Mouse (Mus musculus) forebrain, embryonic 11.5 days (tissue): ENCODE data around the gene Trappc10. TPM values are rescaled to one million over a fixed set of nuclear protein-coding genes. Genes with fewer than 3 reads are reported as not detected.
A peak's percentile ranks its signal among the peaks of the same experiment; 100 is the strongest.

Experiments used
- ATAC-seq: fragments of 200-750 bp; cut with Nextera tagmentation; replicated peaks from 2 replicates; pipeline ENCODE4 v1.8.0; 2017; ENCODE audit warnings: moderate TSS enrichment; ENCODE audit not compliant: low FRiP score
- DNase-seq: peaks from one replicate; pipeline ENCODE4 v3.0.0-alpha.2; 2017; ENCODE audit warnings: low spot score
- H3K27ac ChIP-seq: fragments of 300-500 bp; sonication (generic); 2 replicates; pipeline ENCODE4 v1.5.1; 2014; ENCODE audit warnings: low read depth, low read length
- H3K27me3 ChIP-seq: fragments of 300-500 bp; sonication (generic); 2 replicates; pipeline ENCODE4 v1.6.1; 2014; ENCODE audit warnings: mild to moderate bottlenecking, low read length, mixed read lengths; ENCODE audit not compliant: control insufficient read depth, insufficient read depth
- H3K36me3 ChIP-seq: fragments of 300-500 bp; sonication (generic); 2 replicates; pipeline ENCODE4 v1.6.1; 2014; ENCODE audit warnings: mild to moderate bottlenecking, low read length, moderate library complexity, mixed read lengths; ENCODE audit not compliant: control insufficient read depth, insufficient read depth
- H3K4me1 ChIP-seq: fragments of 300-500 bp; sonication (generic); replicated peaks from 2 replicates; pipeline ENCODE4 v1.6.1; 2014; ENCODE audit warnings: low read length, mixed read lengths; ENCODE audit not compliant: control insufficient read depth, insufficient read depth
- H3K4me2 ChIP-seq: fragments of 300-500 bp; sonication (generic); 2 replicates; pipeline ENCODE4 v1.6.1; 2014; ENCODE audit warnings: low read depth, mild to moderate bottlenecking, low read length, moderate library complexity, mixed read lengths; ENCODE audit not compliant: severe bottlenecking
- H3K4me3 ChIP-seq: fragments of 300-500 bp; sonication (generic); 2 replicates; pipeline ENCODE4 v1.5.1; 2014; ENCODE audit warnings: low read depth, low read length
- H3K9ac ChIP-seq: fragments of 300-500 bp; sonication (generic); 2 replicates; pipeline ENCODE4 v1.6.1; 2014; ENCODE audit warnings: low read length
- H3K9me3 ChIP-seq: fragments of 300-500 bp; sonication (generic); 2 replicates; pipeline ENCODE4 v1.6.1; 2016; ENCODE audit warnings: low read length, mixed read lengths; ENCODE audit not compliant: control insufficient read depth
- WGBS: fragments of 180-500 bp; shearing (Covaris S2); extraction: QIAGEN DNeasy Blood & Tissue Kit; methylation state at CpG from one replicate; pipeline ENCODE4 v1.1.7; 2014; 5-methylcytosine and 5-hydroxymethylcytosine counted together
- polyA plus RNA-seq: library from polyadenylated mRNA; unstranded; fragments of >200 nt; fragmentation: Nextera tagmentation; extraction: Ambion mirVana; gene quantifications from 2 replicates; pipeline ENCODE4 v1.2.1, GENCODE M21; 2014

Gene Trappc10
- polyA plus RNA-seq, 1 experiment from 2014 or later, result 15.5 TPM

- Histone ChIP-seq H3K4me2 (no peak overlapping the region), H3K27ac (no peak overlapping the region), H3K27me3 (no peaks in the 10 kb centered on the region), H3K4me3 (no peak overlapping the region), H3K4me1 (peaks cover 7% of the 10 kb centered on the region; the same call in 1 of the 2 replicates), H3K9me3 (no peaks in the 10 kb centered on the region), H3K36me3 (peaks cover 9% of the 10 kb centered on the region; the same call in 1 of the 2 replicates), H3K9ac (no peak overlapping the region)
- no peak for DNase-seq
- 97% methylated on average over 17 of the region's 17 CpGs for WGBS
- ATAC-seq, result no peak
Measured at GRCm38 (mm10) chr10:78182321-78182720, 62.1 kb downstream of the Trappc10 start.

DNA sequence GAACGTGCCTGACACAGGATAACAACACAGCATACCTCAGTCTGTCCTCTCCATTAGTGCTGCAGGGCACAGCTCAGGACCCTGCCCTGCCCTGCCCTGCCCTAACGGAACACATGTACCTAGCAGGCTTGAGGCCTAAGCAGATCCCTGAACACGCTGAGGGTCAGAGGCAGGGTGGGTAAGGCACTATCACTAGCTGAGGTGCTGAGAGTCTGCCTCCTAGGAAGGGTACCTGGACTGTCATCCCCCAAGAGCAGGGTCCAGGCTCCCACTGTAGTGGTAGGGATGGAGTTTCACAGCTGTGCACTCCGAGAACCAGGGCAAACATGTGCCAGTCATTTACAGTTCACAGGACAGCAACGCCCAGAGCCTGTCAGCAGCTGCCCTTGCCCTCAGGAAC, 70.0 kb downstream of the Trappc10 start:
- H3K4me2 ChIP-seq, result no peak overlapping the region
- H3K9ac ChIP-seq, result no peak overlapping the region
- 91% methylated on average over 5 of the region's 5 CpGs for WGBS
- H3K4me3 ChIP-seq, result no peak overlapping the region
- no peak for ATAC-seq
- peaks cover 12% of the 10 kb centered on the region; the same call in 1 of the 2 replicates for H3K36me3 ChIP-seq
- no peak for DNase-seq
- no peaks in the 10 kb centered on the region for H3K4me1 ChIP-seq
- no peak overlapping the region for H3K27ac ChIP-seq
- no peaks in the 10 kb centered on the region for H3K9me3 ChIP-seq
- H3K27me3 ChIP-seq, result no peaks in the 10 kb centered on the region

- DNase-seq (no peak), ATAC-seq (no peak)
- Histone ChIP-seq H3K27me3 (no peaks in the 10 kb centered on the region), H3K4me3 (no peak overlapping the region), H3K4me1 (peaks cover 5% of the 10 kb centered on the region; the same call in 1 of the 2 replicates), H3K36me3 (peaks cover 11% of the 10 kb centered on the region; the same call in 1 of the 2 replicates), H3K9ac (no peak overlapping the region), H3K27ac (no peak overlapping the region), H3K9me3 (no peaks in the 10 kb centered on the region), H3K4me2 (no peak overlapping the region)
- WGBS, result 91% methylated on average over 9 of the region's 9 CpGs
Measured at GRCm38 (mm10) chr10:78171581-78171980, 72.9 kb downstream of the Trappc10 start.

GRCm38 (mm10) chr10:78171057-78171456, 73.4 kb downstream of the Trappc10 start:
- Histone ChIP-seq H3K27ac (no peak overlapping the region), H3K27me3 (no peaks in the 10 kb centered on the region), H3K9me3 (no peaks in the 10 kb centered on the region), H3K36me3 (peaks cover 10% of the 10 kb centered on the region; the same call in 1 of the 2 replicates), H3K4me3 (no peak overlapping the region), H3K4me2 (no peak overlapping the region), H3K4me1 (peaks cover 5% of the 10 kb centered on the region; the same call in 1 of the 2 replicates), H3K9ac (no peak overlapping the region)
- 91% methylated on average over 7 of the region's 7 CpGs for WGBS
- no peak for DNase-seq
- no peak for ATAC-seq

DNA sequence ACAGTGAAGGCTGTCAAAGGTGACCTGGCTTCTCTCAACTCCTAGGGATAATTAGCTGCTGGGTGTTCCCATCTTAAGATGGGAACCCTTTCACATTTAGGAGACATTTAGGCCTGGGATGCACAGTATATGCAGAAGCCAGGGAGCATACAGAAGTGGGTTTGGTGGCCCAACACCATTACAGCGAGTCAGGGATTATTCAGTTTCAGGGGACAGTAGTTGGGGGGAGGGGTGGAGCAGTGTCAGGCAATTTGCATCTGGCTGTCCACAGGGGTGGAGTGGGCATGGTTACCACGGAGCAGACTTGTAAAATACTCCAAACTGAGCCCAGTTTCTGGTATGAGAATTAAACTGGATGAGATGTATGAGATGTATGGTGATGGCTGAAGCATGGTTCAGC, 74.0 kb downstream of the Trappc10 start:
- H3K4me2 ChIP-seq, result peak overlapping the region; percentile 90; the same call in 1 of the 2 replicates
- H3K4me1 ChIP-seq, result peaks cover 5% of the 10 kb centered on the region; the same call in 1 of the 2 replicates
- no peak overlapping the region for H3K9ac ChIP-seq
- no peak overlapping the region for H3K27ac ChIP-seq
- H3K36me3 ChIP-seq, result peaks cover 4% of the 10 kb centered on the region; the same call in 1 of the 2 replicates
- no peak overlapping the region for H3K4me3 ChIP-seq
- H3K27me3 ChIP-seq, result no peaks in the 10 kb centered on the region
- no peaks in the 10 kb centered on the region for H3K9me3 ChIP-seq
- ATAC-seq (no peak), DNase-seq (no peak)
- 63% methylated on average over 2 of the region's 2 CpGs for WGBS

GRCm38 (mm10) chr10:78169281-78170042, 75.0 kb downstream of the Trappc10 start, which contains the start of gene D10Jhu81e:
Gene D10Jhu81e, minus strand, starts transcription at chr10:78169782.
- ATAC-seq (peak; percentile 97), DNase-seq (peak; percentile 100)
- H3K4me1 ChIP-seq, result peaks cover 5% of the 10 kb centered on the region; the same call in 1 of the 2 replicates
- no peaks in the 10 kb centered on the region for H3K9me3 ChIP-seq
- H3K4me3 ChIP-seq, result peak within 1 kb of the TSS; percentile 78
- no peak within 1 kb of the TSS for H3K27ac ChIP-seq
- peak within 1 kb of the TSS; percentile 81 for H3K9ac ChIP-seq
- no peaks in the 10 kb centered on the region for H3K27me3 ChIP-seq
- H3K4me2 ChIP-seq, result peak within 1 kb of the TSS; percentile 90
- no peaks in the 10 kb centered on the region; the same call in 1 of the 2 replicates for H3K36me3 ChIP-seq
- WGBS, result 2% methylated on average over 50 of the region's 50 CpGs

DNA sequence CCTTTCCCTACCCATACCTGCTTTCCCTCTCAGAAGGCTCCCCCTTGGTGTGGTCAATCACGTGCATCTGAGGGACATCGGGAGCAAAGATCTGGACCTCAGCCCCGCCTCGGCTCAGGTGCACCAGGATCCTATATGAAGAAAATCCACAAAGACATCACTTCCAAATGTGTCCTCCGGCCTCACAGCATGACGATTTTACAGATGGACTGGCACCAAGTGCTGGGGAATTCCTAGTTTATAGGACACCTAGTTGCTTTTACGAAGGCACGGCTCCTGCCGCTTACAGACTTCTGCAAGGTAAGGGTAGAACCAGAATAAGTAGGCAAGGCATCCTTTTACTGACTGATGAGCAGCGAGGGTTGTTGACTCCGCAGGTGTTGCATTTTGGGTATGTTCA, 75.6 kb downstream of the Trappc10 start:
- H3K27me3 ChIP-seq, result no peaks in the 10 kb centered on the region
- H3K27ac ChIP-seq, result no peak overlapping the region
- H3K4me2 ChIP-seq, result peak overlapping the region; percentile 90
- H3K9me3 ChIP-seq, result no peaks in the 10 kb centered on the region
- peaks cover 5% of the 10 kb centered on the region; the same call in 1 of the 2 replicates for H3K4me1 ChIP-seq
- peak overlapping the region; percentile 81 for H3K9ac ChIP-seq
- ATAC-seq, result no peak
- H3K4me3 ChIP-seq, result peak overlapping the region; percentile 78
- no peaks in the 10 kb centered on the region; the same call in 1 of the 2 replicates for H3K36me3 ChIP-seq
- 90% methylated on average over 11 of the region's 11 CpGs for WGBS
- no peak for DNase-seq

- Histone ChIP-seq H3K4me2 (no peak overlapping the region), H3K27ac (no peak overlapping the region), H3K4me3 (no peak overlapping the region), H3K36me3 (no peaks in the 10 kb centered on the region; the same call in 1 of the 2 replicates), H3K4me1 (peaks cover 5% of the 10 kb centered on the region; the same call in 1 of the 2 replicates), H3K9me3 (no peaks in the 10 kb centered on the region), H3K9ac (no peak overlapping the region), H3K27me3 (no peaks in the 10 kb centered on the region)
- no peak for ATAC-seq
- no peak for DNase-seq
Measured at GRCm38 (mm10) chr10:78167775-78168174, 76.7 kb downstream of the Trappc10 start.
